Mouse (Mus musculus): ENCODE results near the gene Pycr1. TPM values are rescaled to one million over a fixed set of nuclear protein-coding genes. Genes with fewer than 3 reads are reported as not detected.
A peak's percentile ranks its signal among the peaks of the same experiment; 100 is the strongest.

Pycr1 gene
- total RNA-seq, 2 experiments from 2014 or later, result 3.2 to 5.8 TPM

DNA sequence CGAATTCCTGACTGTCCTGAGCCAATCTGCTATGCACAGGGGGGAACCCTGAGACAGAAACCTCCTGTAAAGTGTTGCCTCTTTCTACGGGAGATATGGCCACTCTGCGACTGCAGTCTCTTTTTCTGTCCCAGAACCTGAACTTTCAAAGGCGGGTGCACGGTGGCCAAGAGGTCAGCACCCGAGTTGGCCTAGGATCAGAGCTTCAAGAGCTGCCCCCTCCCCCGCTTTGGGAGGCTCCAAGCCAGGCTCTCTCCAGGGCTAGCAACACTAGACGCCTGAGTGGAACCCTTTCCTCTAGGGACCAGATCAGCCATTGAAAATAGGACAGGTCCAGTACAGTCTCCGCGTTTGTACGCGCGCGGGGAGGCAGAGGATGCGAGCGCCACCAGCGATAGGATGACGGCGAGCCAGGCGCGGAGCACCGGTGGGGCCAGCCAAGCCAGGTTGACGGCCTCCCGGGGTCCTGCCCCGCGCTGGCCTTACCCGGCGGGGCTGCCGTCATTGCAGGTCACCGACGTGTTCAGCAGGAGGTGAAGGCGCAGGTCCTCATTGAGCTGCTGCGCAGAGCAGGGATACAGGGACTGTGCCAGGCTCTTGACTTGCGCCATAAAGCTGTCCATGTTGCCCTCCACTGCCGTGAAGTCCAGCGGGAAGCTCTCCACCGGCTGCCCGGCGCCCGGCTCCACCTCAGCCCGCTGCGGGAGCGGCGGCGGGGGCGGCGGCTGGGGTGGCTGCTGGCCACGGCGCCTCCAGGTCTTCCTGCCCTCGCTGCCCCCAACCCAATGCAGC lies 16.1 kb upstream of the Pycr1 start:
- no peak for DNase-seq
- intact Hi-C loops (cut with DNase I), result loop anchor here (2.0 to 5.0 kb wide), 2 partner anchors 53 to 118 kb away; partner anchors contain the start of genes Cenpx and Lrrc45

DNA sequence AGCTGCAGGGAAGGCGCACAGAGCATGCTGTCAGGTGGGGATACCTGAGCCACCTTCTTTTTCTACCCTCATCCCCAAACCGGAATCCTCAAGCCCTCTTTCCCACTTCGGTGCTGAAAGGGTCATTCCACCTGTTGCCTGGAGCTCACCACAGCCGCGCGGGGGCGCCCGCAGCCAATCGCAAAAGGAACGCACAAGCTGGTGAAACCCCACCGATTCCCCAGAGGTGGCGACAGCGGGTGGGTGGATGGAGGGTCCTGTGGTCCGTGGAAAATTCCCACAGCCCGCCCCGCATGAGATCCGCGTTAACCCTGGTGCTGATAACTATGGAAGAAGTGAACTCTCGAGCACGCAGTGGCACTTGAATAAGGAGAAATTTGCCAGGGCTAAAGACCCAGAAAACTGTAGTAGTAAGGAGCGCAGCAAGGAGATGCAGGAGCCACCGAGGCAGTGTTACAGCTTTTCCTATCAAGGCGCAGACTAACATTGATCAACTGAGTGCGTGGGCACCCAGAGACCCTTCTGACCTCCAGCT lies 15.4 kb upstream of the Pycr1 start:
- intact Hi-C loops (cut with DNase I), result loop anchor here (2.0 kb wide), 1 partner anchor 54 kb away; the partner anchor contains the start of genes Cenpx and Lrrc45
- DNase-seq, result peak; percentile 71 to 79

DNA sequence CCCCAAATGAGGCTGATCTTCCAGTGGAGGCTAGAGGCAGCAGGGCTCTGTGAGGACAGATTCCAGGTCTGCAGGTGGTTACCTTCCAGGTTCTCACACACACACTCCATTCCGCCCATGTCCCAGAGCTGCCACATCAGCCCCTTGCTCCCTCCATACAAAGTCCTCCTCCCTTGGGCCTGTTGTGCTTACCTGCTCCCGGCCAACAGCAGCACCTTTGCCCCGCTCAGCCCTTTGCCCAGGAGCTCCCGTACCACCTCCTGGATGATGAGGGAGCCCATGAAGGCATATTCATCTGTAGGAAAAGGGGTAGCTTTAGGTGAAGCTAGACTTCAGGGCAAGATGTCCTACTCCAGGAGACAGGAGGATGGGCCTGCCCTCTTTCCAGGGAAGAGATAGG lies 13.7 kb upstream of the Pycr1 start:
- intact Hi-C loops (cut with DNase I), result no loop called here

DNA sequence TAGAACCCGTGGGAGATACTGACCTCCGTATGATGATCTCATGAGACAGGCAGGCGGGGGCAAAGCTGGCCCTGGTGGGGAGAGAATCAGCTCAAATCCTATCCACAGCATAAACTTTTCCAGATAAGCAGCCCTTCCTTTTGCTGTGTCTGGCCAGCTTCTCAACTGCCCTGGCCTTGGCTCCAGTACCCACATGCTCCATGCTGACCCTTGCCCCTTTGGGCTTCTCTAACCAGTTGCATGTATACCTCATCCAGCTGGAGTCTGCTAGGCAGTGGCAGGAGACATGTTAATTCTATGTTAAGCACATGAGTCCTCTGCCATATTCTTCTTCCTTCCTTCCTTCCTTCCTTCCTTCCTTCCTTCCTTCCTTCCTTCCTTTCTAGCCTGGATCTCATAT lies 11.2 kb upstream of the Pycr1 start:
- intact Hi-C loops (cut with DNase I), result no loop called here
- DNase-seq, result no peak

More for the DNA sequence above, 13.7 kb upstream of the Pycr1 start:
- DNase-seq, result no peak

DNA sequence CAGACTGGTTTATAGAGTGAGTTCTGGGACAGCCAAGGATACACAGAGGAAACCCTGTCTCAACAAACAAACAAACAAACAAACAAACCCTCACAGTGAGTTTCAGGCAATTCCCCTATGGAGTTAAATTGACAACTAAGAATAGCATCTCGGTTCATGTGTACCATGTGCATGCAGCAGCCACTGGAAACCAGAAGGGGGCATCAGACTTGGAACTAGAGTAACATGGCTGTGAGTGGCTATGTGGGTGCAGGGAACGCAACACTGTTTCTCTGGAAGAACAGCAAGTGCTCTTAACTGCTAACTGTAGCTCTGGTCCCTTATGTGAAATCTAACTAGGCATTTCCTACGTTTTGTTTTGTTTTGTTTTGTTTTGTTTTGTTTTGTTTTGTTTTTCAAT lies 8.3 kb upstream of the Pycr1 start:
- DNase-seq, result no peak
- intact Hi-C loops (cut with DNase I), result no loop called here

DNA sequence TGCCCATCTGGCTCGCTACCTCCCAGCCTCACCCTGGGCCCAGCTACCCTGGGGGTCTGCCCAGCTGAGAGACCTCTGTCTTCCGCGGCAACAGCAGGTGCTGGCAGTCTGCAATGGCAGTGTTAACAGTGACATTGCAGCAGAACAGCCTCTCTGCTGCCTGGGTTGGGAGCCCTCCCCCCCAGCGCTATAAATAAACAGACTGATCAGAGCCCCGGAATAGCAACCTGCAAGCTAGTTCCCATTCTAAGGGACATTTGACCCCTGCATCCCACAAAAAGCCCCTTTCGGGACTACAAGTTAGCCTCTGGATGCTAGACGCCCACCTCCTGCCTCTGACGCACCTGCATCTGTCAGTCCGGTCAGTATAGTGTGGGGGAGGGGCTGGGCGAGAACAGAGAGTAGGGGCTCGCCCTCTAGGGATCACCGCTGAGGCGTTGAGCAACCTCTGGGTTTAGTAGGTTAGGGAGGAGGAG lies 4.5 kb upstream of the Pycr1 start, which contains the start of gene Myadml2:
Gene Myadml2, minus strand, starts transcription at position 158 of the 476 bp plus-strand sequence.
- intact Hi-C loops (cut with DNase I), result no loop called here
- DNase-seq, result no peak

DNA sequence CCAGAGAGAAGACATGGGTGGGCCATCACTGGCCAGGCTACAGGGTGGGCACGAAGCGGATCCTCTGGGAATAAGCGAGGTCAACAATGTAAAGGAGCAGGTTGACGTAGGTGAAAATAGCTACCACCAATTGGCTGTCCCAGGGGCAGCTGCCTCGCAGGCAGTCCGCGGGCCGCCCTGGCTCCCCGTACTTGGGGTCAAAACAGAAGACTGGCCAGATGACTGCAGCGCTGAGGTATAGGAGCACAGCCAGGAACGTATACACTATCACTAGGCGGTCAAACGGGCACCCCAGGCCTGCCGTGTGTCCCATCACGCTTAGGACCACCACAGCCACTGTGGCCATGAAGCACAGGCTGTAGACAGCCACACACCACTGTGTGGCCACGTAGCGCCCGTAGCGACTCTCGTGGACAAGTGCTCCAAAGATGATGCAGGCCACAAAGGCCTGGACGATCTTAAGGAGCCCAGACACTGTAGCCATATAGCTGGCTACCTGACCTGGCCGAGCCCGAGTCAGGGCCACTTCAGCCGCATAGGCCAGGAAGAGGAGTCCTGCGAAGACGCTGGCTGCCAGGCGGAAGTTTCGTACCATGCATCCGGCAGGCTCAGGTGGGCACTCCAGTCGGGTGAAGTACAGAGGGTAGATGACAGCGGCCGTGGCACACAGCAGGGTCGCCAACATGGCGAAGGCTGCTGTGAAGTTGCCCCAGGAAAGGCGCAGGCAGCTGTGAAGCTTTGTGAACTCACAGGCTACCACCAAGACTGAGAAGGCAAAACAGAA lies 3.7 kb upstream of the Pycr1 start:
- DNase-seq, result no peak
- intact Hi-C loops (cut with DNase I), result loop anchor here (2.0 kb wide), 1 partner anchor 14 kb away; the partner anchor contains the start of gene Mafg

DNA sequence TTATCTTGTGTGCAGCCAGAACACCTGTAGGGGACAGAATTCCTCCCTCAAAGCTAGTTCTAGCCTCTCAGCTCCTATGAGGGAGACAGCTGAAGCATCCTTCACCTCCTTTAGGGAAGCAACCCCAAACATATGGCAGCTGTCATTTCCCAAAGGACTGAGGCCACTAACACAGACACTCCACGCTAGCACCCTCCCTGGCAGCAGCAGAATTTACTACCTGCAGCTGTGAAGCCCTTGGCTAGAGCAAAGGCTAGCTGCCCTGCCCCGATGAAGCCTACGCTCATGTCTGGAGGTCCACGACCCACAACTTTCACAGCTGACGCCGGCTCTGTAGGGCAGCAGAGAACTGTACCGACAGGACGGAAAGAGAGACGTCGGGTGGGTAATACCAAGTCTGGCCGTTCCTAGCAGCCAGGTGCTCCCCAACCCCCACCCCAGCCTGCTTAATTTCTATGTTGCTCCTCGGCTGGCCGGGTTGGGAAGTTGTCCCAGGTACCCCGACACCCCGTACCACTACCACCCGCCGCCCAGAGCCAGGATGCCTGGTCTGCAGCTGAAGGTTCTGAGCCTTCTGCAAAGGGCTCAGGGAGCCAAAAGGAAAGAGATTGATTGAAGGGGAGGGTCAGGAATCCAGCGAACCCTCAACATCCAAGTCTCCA lies 499 bp downstream of the Pycr1 start:
- DNase-seq, result no peak
- intact Hi-C loops (cut with DNase I), result no loop called here

DNA sequence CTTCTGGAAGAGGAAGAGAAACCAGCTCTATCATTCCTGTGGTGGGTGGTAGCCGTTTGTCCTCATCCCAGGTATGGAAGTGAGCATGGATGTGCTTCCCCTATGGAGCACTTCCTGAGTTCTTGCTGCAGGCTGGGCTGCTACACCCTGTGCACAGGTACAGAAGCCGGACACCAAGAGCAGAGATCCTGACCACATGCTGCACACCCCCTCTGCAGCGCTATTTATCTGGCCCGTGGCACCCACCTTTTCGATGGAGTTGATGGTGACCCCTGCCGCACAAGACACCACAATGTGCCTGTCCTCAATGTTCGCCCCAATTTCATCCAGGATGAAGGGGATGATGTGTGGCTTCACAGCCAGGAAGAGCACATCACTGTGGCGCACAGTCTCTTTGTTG lies 1.7 kb downstream of the Pycr1 start:
- intact Hi-C loops (cut with DNase I), result no loop called here
- DNase-seq, result no peak

DNA sequence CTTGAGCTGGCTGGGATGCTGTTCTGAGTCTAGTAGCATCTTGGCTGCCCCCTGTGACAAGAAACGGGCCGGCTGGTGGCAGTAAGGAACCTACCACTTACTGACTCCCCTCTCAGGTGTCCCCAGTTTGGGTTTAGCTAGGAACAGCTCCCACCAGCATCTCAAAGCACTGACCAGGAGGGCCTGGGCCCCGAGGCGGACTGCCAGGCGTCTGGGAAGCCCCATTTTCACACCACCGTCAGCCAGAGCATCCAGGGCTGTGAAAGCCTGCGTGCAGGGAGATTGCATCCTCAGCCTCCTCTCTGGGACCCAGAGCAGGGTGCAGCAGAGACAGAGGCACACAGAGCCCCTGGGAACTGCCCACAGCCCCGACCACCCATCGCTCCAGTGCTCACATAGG lies 2.3 kb downstream of the Pycr1 start:
- intact Hi-C loops (cut with DNase I), result no loop called here

DNA sequence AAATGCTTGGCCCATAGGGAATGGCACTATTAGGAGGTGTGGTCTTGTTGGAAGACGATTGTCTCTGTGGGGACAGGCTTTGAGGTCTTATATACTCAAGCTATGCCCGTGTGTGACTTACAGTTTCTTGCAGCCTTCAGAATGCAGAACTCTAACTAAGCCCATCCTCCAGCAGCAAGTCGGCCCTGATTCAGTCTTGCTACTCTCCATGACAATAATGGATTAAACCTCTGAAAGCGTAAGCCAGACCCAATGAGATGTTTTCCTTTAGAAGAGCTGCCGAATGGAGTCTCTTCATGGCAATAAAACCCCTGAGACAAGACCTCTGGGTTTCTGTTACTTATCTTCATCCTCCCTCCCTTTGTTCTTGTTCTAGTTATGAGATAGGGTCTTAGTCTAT lies 8.8 kb downstream of the Pycr1 start:
- intact Hi-C loops (cut with DNase I), result no loop called here

More for the DNA sequence above, 2.3 kb downstream of the Pycr1 start:
- DNase-seq, result no peak

DNA sequence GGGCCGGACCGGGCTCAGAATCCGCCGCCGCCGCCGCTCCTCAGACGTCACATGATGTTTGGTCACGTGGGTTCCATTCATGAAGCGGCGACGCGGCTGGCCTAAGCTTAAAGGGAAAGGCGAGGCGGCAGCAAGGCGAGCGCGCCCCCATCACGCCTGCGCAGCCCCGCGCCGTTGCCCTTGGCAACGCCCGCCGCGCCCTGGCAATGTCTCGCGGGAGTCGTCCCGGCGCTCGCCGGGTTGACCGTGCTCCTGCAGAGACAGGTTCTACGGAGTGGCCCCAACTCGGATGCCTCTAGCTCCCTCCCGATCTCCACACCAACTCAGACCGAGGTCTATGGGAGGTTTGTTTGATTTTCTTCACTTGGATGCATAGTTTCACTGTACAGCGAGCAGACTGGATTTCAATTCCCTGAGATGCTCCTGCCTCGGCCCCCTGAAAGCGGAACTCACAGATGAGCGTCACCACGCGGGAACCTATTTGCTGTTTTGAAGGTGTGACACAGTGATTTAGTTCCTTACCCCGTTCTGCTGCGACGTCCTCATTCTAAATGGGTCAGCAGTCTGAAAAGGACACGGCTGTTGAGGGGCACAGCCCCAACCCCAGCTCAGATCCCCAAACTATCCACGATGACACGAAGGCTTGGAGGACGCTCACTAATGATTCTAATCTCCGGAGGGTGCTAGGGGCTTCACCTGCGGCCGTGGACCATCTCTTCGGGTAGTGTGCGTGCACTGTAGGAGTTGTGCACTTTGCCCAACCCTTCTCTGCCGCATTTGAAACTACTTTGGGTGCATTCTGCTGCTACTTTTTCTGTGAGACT lies 9.8 kb downstream of the Pycr1 start, which contains the start of gene Mafg:
Gene Mafg, minus strand, starts transcription at position 81 of the 824 bp plus-strand sequence.
- intact Hi-C loops (cut with DNase I), result loop anchor here (2.0 kb wide), 1 partner anchor 13 kb away; no protein-coding TSS in a partner anchor
- peak; percentile 84 to 90 for DNase-seq

More for the DNA sequence above, 8.8 kb downstream of the Pycr1 start:
- DNase-seq, result no peak

DNA sequence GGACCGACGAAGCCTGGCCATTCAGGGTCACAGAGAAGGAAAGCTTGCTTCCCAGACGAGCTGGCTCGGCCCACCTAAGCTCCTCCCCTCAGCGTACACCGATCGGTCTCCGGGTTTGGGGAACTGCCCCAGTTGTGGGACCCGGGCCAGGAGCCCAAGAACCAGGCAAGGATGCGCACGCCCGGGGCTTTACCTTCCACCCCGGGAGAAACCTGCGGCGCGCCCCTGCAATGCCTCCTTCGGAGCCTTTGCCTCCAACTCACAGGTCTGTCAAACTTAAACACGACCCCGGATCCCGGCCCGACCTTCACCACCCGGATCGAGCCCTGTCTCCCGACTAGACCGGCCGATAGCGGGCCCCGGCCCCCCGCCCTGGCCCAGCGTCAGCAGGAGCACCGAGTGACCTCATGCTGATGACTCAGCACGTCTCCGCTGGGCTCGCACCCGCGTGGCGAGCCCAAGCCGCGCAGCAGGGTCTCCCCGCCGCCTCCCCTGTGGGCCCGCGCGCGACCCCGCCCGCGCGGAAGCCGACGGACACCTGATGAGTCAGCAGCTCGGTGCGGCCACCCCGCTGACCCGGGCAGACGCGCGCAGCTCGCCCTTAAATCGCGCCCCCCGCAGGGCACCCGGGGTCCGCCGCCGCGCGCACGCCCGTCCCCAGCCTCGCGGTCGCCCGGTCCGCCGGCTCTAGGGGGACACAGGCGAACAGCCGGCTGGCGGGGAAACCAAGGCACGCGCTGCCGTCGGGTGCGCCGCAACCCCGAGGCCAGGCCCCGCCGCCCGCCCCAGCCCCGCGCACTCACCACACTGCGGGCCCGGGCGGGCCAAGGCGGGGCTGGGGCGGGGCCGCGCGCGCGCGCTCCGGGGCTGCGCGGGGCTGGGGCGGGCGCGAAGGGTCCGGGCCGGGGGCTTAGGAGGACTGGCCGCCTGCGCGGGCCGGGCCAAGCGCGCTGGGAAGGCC lies 10.7 kb downstream of the Pycr1 start:
- DNase-seq, result peak; percentile 76 to 77

DNA sequence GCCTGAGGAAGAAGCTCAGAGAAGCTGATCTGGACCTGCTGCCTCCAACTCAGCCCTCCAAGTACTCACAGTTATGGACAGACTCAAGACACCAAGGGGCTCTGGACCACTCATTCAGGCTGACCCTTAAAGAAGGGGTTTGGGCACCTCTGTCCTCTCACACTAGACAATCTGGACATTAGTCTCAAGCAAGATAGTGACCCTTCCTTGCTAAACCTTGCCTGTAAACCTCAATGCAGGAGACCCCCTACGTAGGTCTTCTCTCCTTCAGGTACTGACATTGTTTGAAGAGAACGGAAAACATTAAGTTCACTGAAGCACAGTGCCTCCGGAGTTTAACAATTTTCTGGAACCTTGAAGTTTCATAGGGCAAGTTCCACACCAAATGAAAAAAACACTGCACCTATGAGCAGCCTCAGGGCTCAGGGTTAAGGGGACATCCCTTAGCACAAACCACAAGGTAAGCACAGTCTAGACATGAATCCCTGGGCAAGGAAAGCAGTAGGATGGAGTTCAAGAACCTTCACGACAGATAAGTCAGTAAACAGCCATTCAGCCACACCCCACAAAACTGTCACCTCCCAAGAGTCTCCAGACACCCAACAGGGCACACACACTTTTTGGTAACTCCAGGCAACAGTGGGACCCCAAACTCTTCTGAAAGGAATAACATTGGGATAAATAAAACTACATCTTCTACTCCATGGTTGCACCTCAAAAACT lies 11.7 kb downstream of the Pycr1 start:
- DNase-seq, result peak in 1 of 2 experiments; percentile 12
- intact Hi-C loops (cut with DNase I), result loop anchor here (2.0 kb wide), 1 partner anchor 15 kb away; no protein-coding TSS in a partner anchor

More for the DNA sequence above, 10.7 kb downstream of the Pycr1 start:
- intact Hi-C loops (cut with DNase I), result loop anchor here (2.0 kb wide), 1 partner anchor 14 kb away; no protein-coding TSS in a partner anchor

DNA sequence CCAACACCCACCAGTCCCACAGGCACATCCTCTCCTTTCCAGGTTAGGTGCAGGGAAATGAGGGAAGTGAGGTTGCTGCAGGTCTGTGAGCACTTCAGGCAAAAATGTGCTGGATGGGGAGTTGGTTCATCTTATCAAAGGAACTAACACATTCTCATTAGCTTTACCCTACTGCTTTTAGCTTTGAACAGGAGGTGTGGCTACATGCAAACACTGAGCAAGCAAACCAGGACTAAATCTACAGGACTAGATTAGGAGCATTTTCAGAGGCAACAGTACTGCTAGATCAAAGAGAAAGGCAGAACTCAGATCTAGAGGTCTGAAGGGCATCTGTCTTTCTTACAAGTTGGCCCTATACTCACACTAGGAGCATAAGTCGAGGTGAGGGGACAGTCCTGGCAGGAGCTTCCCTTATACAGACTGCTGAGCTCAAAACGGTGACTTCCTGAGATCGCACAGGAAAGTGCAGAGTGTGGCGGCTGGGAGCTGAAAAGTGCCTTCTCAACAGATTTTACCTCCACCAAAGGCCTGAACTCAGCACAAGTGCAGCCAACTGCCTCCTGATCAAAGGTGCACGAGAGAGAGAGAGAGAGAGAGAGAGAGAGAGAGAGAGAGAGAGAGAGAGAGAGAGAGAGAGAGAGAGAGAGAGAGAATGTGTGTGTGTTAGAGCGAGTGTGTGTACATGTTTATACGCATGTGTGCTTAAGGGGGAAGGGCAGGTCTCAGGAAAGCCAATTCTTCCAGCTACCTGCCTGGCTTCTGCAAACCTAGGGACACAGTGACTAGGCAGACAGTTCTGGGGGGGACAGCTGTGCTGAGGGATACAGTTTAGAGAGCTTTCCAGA lies 12.5 kb downstream of the Pycr1 start:
- no peak for DNase-seq
- intact Hi-C loops (cut with DNase I), result no loop called here

DNA sequence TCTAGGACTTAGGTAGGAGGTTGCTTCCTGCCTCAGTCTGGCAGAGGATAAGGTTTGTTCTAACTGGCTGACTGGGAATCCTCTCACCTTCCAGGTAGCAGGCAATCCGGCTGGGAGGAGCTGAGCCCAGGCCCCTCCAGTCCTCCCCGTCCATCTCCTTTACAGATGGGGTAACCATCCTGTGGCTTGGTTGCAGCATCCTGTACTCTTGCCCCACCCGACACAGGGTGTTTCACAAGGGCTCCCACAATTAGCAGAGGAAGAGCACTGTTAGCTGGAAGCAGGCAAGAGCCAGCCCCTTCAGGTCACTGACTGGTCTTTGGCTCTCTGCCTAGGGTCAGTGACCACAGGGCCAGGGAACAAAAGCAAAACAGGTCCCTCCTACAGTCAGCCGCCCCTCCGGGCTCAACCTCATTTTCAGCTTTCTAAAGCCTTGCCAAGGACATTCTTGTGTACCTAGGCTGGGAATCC lies 13.1 kb downstream of the Pycr1 start:
- DNase-seq, result peak in 1 of 2 experiments; percentile 32
- intact Hi-C loops (cut with DNase I), result no loop called here
